Mouse (Mus musculus) left cerebral cortex, postnatal 14 days (tissue): ENCODE results near the gene Pcx. TPM values are rescaled to one million over a fixed set of nuclear protein-coding genes. Genes with fewer than 3 reads are reported as not detected.

Source experiments
- DNase-seq, 2 experiments: peaks; one replicate each; pipeline ENCODE4 v3.0.0; 2021 to 2022; ENCODE audit warnings: low spot score in 2 of 2, mixed read lengths in 1 of 2
- intact Hi-C: fragments of 180-260 bp; cut with DNase I; formaldehyde crosslinking; loops from one replicate; pipeline ENCODE4 v1.15.1; 2025
- long read RNA-seq, 2 experiments: library from polyadenylated mRNA; stranded (forward); transcript quantifications; one replicate each; pipeline ENCODE4 v2.0.0; 2021
- total RNA-seq, 2 experiments: library from RNA; stranded (reverse); gene quantifications; 2 replicates each; pipeline ENCODE4 v1.2.3; 2021

The Pcx gene
- total RNA-seq = 10 to 100 TPM; 57.2 to 59.2 TPM
- long read RNA-seq, experiment 1, full-length matches to known transcripts = 51 of 84 reads
- long read RNA-seq, experiment 1, partial matches to known transcripts = 20 of 84 reads
- long read RNA-seq, experiment 1, other reads (novel, unspliced or antisense) = 13 of 84 reads
- long read RNA-seq, experiment 2, full-length matches to known transcripts = 35 of 68 reads
- long read RNA-seq, experiment 2, partial matches to known transcripts = 19 of 68 reads
- long read RNA-seq, experiment 2, other reads (novel, unspliced or antisense) = 14 of 68 reads

- intact Hi-C loops = loop anchor here (5.0 to 10.0 kb wide), 2 partner anchors 55 to 107 kb away; partner anchors contain the start of gene Lrfn4
- DNase-seq = peak; percentile 99
Measured at GRCm38 (mm10) chr19:4509986-4510963, at the start of gene Pcx. TSS of gene Pcx (plus strand) at chr19:4510472.

GRCm38 (mm10) chr19:4461981-4462380 lies 48.3 kb upstream of the Pcx start:
- no peak for DNase-seq
- intact Hi-C loops = no loop called here

DNA sequence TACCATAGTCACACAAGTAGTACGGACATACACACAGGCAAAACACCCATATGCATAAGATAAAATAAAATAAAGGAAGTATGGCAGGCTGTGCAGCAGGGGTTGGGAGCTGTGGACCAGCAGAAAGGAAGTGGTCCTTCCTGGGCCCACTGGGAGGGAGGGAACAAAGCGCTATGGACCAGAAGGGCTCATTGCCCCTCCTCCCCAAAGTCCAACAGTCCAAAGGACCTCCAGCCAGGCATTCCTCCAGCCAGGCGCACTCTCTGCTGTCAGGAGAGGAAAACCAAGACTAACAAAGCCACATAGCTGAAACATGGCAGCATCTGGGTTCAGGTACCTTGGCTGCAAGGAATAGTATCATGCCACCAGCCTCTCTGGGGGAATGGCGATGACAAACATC lies 45.6 kb upstream of the Pcx start:
- intact Hi-C loops = no loop called here
- no peak for DNase-seq

DNA sequence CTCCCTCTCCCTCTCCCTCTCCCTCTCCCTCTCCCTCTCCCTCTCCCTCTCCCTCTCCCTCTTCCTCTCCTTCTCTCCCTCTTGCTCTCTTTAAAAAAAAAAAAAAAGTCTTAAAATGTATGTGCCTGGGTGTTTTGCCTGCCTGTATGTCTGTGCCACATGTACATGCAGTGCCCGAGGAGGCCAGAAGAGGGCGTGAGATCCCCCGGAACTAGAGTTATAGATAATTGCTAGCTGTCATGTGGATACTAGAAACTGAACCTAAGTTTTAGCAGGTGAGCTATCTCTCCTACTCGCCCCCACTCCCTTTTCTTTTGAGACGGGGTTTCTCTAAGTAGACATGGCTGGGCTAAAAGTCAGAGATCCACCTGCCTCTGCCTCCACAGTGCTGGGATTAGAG lies 41.9 kb upstream of the Pcx start:
- intact Hi-C loops = no loop called here
- no peak for DNase-seq

GRCm38 (mm10) chr19:4473549-4473948 lies 36.7 kb upstream of the Pcx start:
- no peak for DNase-seq
- intact Hi-C loops = no loop called here

GRCm38 (mm10) chr19:4474739-4475138 lies 35.5 kb upstream of the Pcx start:
- intact Hi-C loops = no loop called here
- DNase-seq = no peak

DNA sequence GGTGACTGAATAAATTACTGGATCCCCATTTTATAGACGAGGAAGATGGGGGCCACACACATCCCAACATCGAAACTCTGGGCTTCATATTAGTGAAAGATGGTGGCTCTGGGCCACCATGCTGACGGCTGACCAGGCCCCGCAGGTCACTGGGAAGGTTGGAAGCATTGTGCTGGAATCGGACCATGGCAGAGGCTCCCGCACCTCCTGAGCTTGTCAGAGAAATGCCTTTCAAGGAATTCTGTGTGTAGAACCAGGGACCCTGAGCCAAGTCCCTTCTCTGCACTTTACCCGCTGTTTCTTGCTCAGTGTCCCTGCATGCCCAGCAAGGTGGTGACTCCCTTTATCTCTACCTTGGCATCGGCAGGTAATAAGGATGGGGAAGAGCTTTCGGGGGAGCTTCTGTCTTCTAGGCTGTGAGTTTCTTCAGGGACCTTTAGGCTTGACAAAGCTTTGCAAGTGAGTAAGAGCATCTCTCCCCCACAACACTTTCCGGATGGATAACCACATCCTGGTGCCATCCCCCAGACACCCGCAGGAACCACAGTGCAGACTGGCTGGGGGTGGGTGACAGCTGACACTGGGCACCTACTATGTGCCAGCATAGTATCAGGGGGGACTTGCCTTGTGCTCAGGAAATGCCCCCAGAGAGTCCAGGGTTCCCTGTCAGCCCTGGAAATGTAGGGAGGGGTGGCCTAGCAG lies 34.9 kb upstream of the Pcx start:
- DNase-seq = no peak
- intact Hi-C loops = no loop called here

GRCm38 (mm10) chr19:4476601-4477257 lies 33.5 kb upstream of the Pcx start:
- intact Hi-C loops = no loop called here
- peak; percentile 55 to 74 for DNase-seq

DNA sequence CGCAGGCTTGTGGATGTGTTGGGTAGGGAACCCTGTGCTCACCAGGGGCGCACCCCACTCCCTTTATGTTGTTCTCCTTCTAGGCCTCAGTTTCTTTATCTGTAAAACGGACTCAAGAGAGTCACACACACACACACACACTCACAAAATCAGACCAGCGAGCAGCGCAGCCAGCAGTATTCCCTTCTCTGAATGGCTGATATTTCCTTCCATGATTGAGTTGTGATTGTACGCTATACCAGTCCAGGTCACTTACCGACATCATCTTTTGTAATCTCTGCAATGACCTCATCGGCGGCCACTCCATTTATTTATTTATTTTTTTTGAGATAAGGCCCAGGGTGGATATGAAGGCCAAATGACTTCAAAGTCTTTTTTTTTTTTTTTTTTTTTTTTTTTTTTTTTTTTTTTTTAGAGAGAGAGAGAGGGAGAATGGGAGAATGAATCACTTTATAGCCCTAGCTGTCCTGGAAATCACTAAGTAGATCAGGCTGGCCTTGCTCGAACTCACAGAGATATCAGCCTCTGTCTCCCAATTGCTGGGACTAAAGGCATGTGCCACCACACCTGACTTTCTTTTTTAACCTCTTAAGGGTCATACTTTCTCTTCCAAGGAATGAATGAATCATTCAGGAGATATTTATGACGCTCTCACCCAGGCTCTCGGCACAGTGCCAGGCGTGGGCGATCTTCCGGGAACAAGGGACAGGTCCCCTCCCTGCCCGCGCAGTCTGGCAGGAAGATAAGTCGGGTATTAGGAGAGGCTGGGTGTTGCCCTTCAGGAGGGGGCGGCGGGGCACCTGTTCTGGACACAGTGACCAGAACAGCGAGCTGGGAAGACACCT lies 32.7 kb upstream of the Pcx start, which contains the start of gene Syt12:
Gene Syt12 (minus strand): TSS at position 103 of the 845 bp plus-strand sequence.
- DNase-seq = peak; percentile 55 to 62
- intact Hi-C loops = no loop called here

- intact Hi-C loops = no loop called here
- no peak for DNase-seq
Measured at GRCm38 (mm10) chr19:4478190-4478516, 32.1 kb upstream of the Pcx start.

DNA sequence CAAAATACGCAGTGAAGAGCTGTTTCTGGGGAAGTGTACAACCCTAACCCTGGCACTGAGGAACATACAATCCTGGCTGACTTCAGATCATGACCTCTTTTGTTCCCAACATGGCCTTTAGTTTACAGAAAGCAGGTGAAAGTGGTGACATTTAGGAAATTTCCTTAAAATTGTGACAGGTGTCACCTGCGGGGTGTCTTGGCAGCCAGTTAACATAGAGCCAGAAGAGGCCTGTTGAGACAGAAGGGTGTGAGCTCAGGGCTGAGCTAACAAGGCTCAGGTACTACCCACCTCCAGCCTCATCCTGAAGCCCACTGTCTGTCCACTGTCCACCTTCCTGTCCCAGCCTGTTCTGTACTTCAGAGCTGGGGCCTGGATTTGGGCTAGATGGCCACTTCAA lies 30.2 kb upstream of the Pcx start:
- intact Hi-C loops = loop anchor here (5.0 kb wide), 1 partner anchor 217 kb away; the partner anchor contains the start of gene Gm960
- no peak for DNase-seq

GRCm38 (mm10) chr19:4481326-4481725 lies 28.9 kb upstream of the Pcx start:
- peak; percentile 36 to 49 for DNase-seq
- intact Hi-C loops = loop anchor here (5.0 kb wide), 1 partner anchor 216 kb away; the partner anchor contains the start of gene Gm960

DNA sequence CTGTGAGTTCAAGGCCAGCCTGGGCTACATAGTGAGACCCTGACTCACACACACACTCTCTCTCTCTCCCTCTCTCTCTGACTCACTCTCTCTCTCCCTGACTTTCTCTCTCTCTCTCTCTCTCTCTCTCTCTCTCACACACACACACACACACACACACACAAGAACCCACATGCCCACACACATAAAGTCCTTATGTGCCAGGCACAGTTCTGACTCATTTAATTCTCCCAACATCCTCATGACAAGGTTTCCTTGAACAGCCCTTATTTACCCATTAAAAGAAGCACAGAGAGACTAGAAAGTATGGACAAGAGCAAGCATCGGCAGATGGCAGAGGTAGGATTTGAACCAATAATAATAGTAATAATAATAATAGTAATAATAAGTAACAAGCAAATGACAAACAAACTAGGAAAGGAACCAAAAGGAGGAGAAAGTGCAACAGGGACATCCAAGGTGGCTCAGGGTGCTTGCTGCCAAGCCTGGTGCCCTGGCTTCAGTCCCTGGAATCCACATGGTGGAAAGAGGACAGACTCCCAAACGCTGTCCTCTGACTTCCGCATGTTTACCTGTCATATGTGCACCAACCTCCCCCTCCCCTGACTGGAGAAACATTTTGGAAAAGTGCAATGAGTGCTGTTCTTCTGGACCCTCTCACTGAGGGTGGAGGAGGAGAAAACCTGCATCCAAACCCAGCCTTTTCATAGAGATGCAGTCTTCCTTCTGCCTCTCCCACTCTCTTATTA lies 28.0 kb upstream of the Pcx start:
- intact Hi-C loops = loop anchor here (5.0 kb wide), 1 partner anchor 215 kb away; the partner anchor contains the start of gene Gm960
- DNase-seq = peak in 1 of 2 experiments; percentile 17

DNA sequence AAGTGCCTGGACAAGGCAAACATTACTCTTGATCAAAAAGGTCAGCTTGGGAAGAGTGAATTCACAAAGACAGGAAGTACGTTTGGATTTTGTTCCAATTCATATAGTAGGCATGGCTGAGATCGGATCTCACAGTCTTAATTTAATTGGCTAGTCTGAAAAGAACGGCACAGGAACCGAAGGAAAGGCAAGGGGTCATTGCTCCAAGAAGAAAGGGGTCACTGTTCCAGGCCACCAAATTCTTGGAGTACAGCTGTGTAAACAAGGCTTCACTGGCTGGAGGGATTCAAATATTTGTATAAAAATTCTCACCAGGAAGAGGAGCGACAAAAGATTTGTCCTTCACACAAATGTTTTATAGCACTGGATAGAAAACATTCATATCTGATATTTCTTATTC lies 25.3 kb upstream of the Pcx start:
- DNase-seq = no peak
- intact Hi-C loops = no loop called here

DNA sequence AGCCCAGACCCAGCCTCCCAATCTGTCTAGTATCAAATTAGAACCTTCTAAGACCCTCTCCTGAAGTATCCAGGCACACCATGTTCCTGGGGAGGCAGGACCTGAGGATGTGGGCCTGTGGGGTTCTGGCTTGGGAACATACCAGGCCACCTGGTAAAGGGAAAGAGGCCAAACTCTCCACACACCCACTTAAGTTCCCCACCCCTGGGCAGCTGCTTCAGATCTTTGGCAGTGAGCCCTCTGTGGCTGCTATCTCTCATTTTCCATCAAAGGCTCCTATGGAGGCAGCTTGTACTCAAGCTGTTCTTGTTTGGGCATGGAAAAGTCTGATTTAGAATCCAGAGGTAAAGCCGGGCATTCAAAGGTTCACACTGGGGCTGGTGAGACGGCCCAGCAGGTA lies 22.4 kb upstream of the Pcx start:
- DNase-seq = no peak
- intact Hi-C loops = no loop called here

DNA sequence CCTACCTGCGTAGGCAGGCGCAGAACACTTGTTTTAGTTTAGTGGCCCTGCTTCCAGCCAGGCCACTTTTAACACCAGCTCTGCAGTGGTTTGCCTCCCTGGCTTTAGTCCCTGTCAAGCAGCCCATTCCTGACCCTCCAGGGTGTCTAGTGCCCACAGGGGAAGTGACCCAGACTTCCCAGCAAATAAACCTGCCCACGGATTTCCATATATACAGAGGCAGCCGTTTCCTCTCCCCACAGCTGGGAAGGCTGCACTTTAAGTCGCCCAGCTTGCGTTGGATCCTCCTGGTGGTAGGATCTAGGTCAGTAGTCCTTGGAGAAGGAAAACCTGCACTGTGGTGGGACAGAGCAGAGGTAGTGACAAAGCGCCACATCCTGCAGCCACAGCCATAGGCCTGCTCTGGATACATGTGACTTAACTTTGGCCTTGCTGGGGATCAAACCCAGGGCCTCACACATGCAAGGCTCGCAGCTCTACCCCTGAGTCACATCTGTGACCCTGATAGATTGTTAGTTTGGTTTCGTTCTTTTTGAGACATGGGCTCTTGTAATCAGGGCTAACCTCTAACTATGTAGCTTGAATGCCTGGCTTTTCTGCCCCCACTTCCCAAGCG lies 19.1 kb upstream of the Pcx start:
- intact Hi-C loops = loop anchor here (10.0 kb wide), 1 partner anchor 254 kb away; no protein-coding TSS in a partner anchor
- DNase-seq = no peak
